Mouse (Mus musculus) kidney, embryonic 14.5 days (tissue): Measurements from ENCODE around the gene Arf5. TPM values are rescaled to one million over a fixed set of nuclear protein-coding genes. Genes with fewer than 3 reads are reported as not detected.

Experiments used
- ATAC-seq: fragments of 200-750 bp; cut with Nextera tagmentation; 2 replicates; pipeline ENCODE4 v1.8.0; 2017; ENCODE audit warnings: moderate number of reproducible peaks, mild to moderate bottlenecking, moderate TSS enrichment, moderate library complexity; ENCODE audit not compliant: low FRiP score, low TSS enrichment
- H3K27ac ChIP-seq: fragments of 300-500 bp; sonication (generic); 2 replicates; pipeline ENCODE4 v1.5.1; 2014; ENCODE audit warnings: low read depth, mild to moderate bottlenecking, low read length, moderate library complexity, mixed read lengths
- H3K27me3 ChIP-seq: fragments of 300-500 bp; sonication (generic); 2 replicates; pipeline ENCODE4 v1.6.1; 2014; ENCODE audit warnings: mild to moderate bottlenecking, low read length; ENCODE audit not compliant: control insufficient read depth, insufficient read depth
- H3K36me3 ChIP-seq: fragments of 300-500 bp; sonication (generic); 2 replicates; pipeline ENCODE4 v1.6.1; 2014; ENCODE audit warnings: low read length, mixed read lengths; ENCODE audit not compliant: control insufficient read depth, insufficient read depth
- H3K4me1 ChIP-seq: fragments of 300-500 bp; sonication (generic); 2 replicates; pipeline ENCODE4 v1.6.1; 2014; ENCODE audit warnings: low read length, mixed read lengths; ENCODE audit not compliant: control insufficient read depth, insufficient read depth
- H3K4me2 ChIP-seq: fragments of 300-500 bp; sonication (generic); replicated peaks from 2 replicates; pipeline ENCODE4 v1.6.1; 2014; ENCODE audit warnings: low read depth, mild to moderate bottlenecking, low read length
- H3K4me3 ChIP-seq: fragments of 300-500 bp; sonication (generic); 2 replicates; pipeline ENCODE4 v1.5.1; 2014; ENCODE audit warnings: mild to moderate bottlenecking, low read length
- H3K9ac ChIP-seq: fragments of 300-500 bp; sonication (generic); 2 replicates; pipeline ENCODE4 v1.6.1; 2014; ENCODE audit warnings: low read depth, mild to moderate bottlenecking, low read length, moderate library complexity
- H3K9me3 ChIP-seq: fragments of 300-500 bp; sonication (generic); 2 replicates; pipeline ENCODE4 v1.6.1; 2016; ENCODE audit warnings: low read length; ENCODE audit not compliant: control insufficient read depth
- WGBS: fragments of 180-500 bp; shearing (Covaris S2); extraction: QIAGEN DNeasy Blood & Tissue Kit; methylation state at CpG from one replicate; pipeline ENCODE4 v1.1.7; 2014; 5-methylcytosine and 5-hydroxymethylcytosine counted together
- polyA plus RNA-seq: library from polyadenylated mRNA; unstranded; fragments of >200 nt; fragmentation: Nextera tagmentation; extraction: Ambion mirVana; gene quantifications from 2 replicates; pipeline ENCODE4 v1.2.1, GENCODE M21; 2014

Arf5 gene
- polyA plus RNA-seq: 283 and 293 TPM in 2 replicates

- peaks cover 18% of the 10 kb centered on the region for H3K4me1 ChIP-seq
- peak within 1 kb of the TSS; percentile 91 for H3K9ac ChIP-seq
- peak within 1 kb of the TSS; percentile 64 for H3K4me2 ChIP-seq
- peak; percentile 79 for ATAC-seq
- peak within 1 kb of the TSS; percentile 97 for H3K4me3 ChIP-seq
- under 1% methylated on average over 13 of the region's 42 CpGs for WGBS
- peaks cover 26% of the 10 kb centered on the region for H3K36me3 ChIP-seq
- peak within 1 kb of the TSS; percentile 73 for H3K27ac ChIP-seq
- no peaks in the 10 kb centered on the region for H3K9me3 ChIP-seq
- H3K27me3 ChIP-seq: no peaks in the 10 kb centered on the region
Measured at GRCm38 (mm10) chr6:28423313-28423712, at the start of gene Arf5. Arf5 (plus strand) TSS chr6:28423560.

DNA sequence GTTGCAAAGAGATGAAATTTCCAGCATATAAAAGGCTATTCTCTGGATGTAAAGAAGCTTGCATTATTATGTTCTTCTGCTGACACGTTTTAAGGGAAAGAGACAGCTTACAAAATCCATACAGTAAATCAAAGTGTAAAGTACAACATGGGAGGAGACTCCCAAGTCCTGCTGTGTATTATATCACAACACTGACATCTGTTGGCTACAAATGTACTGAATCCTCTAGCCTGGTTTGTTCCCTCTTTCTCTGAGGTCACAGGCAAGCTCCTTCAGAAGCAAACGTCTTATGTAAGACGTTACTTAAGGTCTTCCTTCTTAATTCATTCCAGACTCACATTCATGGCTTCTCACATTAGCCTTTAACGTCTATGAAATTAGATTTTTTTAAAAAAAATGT lies 41.4 kb upstream of the Arf5 start:
- 50% methylated on average over 4 of the region's 4 CpGs for WGBS
- H3K4me2 ChIP-seq: no peak overlapping the region
- H3K27me3 ChIP-seq: no peaks in the 10 kb centered on the region
- no peaks in the 10 kb centered on the region for H3K36me3 ChIP-seq
- no peaks in the 10 kb centered on the region for H3K9me3 ChIP-seq
- ATAC-seq: no peak
- H3K4me1 ChIP-seq: no peaks in the 10 kb centered on the region
- H3K9ac ChIP-seq: no peak overlapping the region
- H3K4me3 ChIP-seq: no peak overlapping the region
- H3K27ac ChIP-seq: no peak overlapping the region

GRCm38 (mm10) chr6:28385169-28385568 lies 38.2 kb upstream of the Arf5 start:
- H3K9ac ChIP-seq: no peak overlapping the region
- H3K27me3 ChIP-seq: no peaks in the 10 kb centered on the region
- no peak overlapping the region for H3K27ac ChIP-seq
- no peak for ATAC-seq
- no peaks in the 10 kb centered on the region for H3K36me3 ChIP-seq
- no peaks in the 10 kb centered on the region for H3K4me1 ChIP-seq
- no peaks in the 10 kb centered on the region for H3K9me3 ChIP-seq
- WGBS: 72% methylated on average over 3 of the region's 3 CpGs
- H3K4me3 ChIP-seq: no peak overlapping the region
- H3K4me2 ChIP-seq: no peak overlapping the region

- Histone ChIP-seq H3K4me1 (no peaks in the 10 kb centered on the region), H3K36me3 (no peaks in the 10 kb centered on the region), H3K9ac (no peak overlapping the region), H3K4me2 (no peak overlapping the region), H3K27ac (no peak overlapping the region), H3K9me3 (no peaks in the 10 kb centered on the region), H3K27me3 (no peaks in the 10 kb centered on the region), H3K4me3 (no peak overlapping the region)
- no peak for ATAC-seq
- 85% methylated on average over 3 of the region's 3 CpGs for WGBS
Measured at GRCm38 (mm10) chr6:28389038-28389437, 34.3 kb upstream of the Arf5 start.

DNA sequence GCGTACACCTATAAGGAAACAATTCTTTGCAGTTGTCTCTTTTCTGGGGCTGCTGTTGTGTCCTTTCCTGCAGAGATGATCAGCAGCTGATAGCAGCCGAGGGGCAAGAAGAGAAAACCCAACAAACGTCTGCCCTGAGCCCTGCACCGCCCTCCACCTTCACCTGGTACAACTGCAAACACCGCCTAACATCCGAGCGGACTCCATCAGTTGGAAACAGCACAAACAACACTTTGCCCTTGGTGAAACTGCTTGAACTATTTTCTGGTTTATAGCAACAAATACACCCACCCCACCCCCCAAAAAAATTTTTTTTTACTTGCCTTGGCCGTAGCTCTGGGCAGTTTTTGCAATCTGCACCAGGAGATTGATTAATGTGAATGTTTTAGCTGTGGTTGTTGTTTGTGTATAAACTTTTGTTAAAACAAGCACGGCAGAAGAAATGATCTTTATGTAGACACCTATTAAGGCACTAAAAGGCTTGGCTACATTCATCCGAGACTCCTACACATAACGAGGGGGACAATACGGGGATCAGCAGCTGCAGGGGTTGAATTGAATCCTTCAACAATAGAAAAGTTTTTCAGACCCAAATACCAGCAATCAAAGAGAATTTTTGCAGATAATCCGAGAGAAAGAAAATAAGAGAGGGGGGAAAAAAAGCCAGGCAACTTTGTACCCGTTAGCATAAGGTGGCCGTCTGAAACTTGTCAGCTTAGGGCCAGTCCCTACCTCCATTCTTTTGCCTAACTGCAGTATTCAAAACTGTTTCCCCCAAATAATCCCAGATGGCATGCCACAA lies 27.1 kb upstream of the Arf5 start:
- no peak for ATAC-seq
- 26% methylated on average over 15 of the region's 15 CpGs for WGBS
- Histone ChIP-seq H3K36me3 (no peaks in the 10 kb centered on the region), H3K4me1 (no peaks in the 10 kb centered on the region), H3K27me3 (peaks cover 22% of the 10 kb centered on the region; the same call in 1 of the 2 replicates), H3K9ac (no peak overlapping the region), H3K4me3 (no peak overlapping the region; the same call in 1 of the 2 replicates), H3K4me2 (no peak overlapping the region), H3K27ac (no peak overlapping the region), H3K9me3 (peaks cover 5% of the 10 kb centered on the region; the same call in 1 of the 2 replicates)

DNA sequence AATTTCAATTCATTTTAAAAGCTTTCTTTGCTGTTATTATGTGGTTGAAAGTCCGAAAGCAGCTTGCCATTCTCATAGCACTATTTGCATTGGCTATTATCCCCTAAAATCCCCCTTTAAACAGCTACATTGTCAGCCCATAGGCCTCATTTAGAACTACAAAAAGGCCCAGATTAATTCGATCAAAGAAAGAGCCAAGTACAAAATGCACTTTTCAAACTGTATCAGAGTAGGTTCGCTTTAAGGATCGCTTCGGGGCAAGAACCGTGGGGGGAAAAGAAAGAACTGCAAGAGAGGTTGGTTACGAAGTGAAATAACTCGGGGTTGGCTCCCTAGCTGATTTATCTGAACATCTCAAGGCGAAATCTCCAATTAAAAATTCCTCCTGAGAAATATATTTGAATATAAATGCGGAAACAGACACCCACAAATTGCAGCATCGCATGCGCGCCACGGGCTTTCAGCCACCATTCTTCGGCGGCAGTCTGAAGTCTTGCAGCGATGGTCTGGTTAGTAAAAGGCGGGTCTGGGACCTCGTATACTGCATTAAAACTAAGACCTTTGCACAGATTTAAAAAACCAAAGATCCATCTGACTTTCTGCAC lies 26.4 kb upstream of the Arf5 start:
- peak overlapping the region; percentile 56 for H3K4me2 ChIP-seq
- no peak for ATAC-seq
- peak overlapping the region; percentile 23; the same call in 1 of the 2 replicates for H3K9ac ChIP-seq
- no peak overlapping the region for H3K27ac ChIP-seq
- H3K4me3 ChIP-seq: peak overlapping the region; percentile 43
- WGBS: 3% methylated on average over 19 of the region's 19 CpGs
- peaks cover 5% of the 10 kb centered on the region; the same call in 1 of the 2 replicates for H3K9me3 ChIP-seq
- no peaks in the 10 kb centered on the region for H3K4me1 ChIP-seq
- H3K36me3 ChIP-seq: no peaks in the 10 kb centered on the region
- peaks cover 22% of the 10 kb centered on the region; the same call in 1 of the 2 replicates for H3K27me3 ChIP-seq

GRCm38 (mm10) chr6:28397681-28398203 lies 25.6 kb upstream of the Arf5 start, which contains the start of gene Zfp800:
Zfp800 (minus strand) TSS chr6:28398005.
- Histone ChIP-seq H3K4me1 (no peaks in the 10 kb centered on the region), H3K4me2 (peak within 1 kb of the TSS; percentile 56), H3K9ac (peak within 1 kb of the TSS; percentile 23; the same call in 1 of the 2 replicates), H3K36me3 (no peaks in the 10 kb centered on the region), H3K4me3 (peak within 1 kb of the TSS; percentile 43), H3K27me3 (peaks cover 22% of the 10 kb centered on the region; the same call in 1 of the 2 replicates), H3K27ac (no peak within 1 kb of the TSS), H3K9me3 (peaks cover 5% of the 10 kb centered on the region; the same call in 1 of the 2 replicates)
- ATAC-seq: peak; percentile 75; the same call in 1 of the 2 replicates
- under 1% methylated on average over 33 of the region's 33 CpGs for WGBS

DNA sequence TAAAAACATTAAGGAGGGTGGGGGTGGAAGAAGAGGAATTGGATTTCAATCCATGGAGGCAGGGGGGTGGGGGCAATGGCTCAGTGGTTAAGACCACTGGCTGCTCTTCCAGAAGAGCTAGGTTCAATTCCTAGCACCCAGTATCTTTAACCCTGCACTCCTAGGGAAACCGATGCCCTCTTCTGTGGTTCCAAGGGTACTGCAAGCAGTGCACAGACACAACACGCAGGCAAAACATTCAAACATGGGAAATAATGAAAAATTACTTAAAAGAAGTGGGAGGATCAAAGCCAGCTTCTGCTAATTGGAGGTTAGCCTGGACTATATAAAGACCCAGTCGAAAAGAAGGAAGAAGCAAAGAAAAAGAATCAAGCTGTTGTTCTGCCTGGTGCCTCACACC lies 24.6 kb upstream of the Arf5 start:
- no peak overlapping the region for H3K4me3 ChIP-seq
- no peaks in the 10 kb centered on the region for H3K36me3 ChIP-seq
- 87% methylated on average over 3 of the region's 3 CpGs for WGBS
- no peak for ATAC-seq
- no peak overlapping the region for H3K4me2 ChIP-seq
- no peaks in the 10 kb centered on the region for H3K4me1 ChIP-seq
- H3K9ac ChIP-seq: no peak overlapping the region
- peaks cover 5% of the 10 kb centered on the region; the same call in 1 of the 2 replicates for H3K9me3 ChIP-seq
- peaks cover 22% of the 10 kb centered on the region; the same call in 1 of the 2 replicates for H3K27me3 ChIP-seq
- H3K27ac ChIP-seq: no peak overlapping the region
